Mouse (Mus musculus) c-Kit-positive CD71-negative TER-119-negative erythroid progenitor cells, embryonic 14.5 days (primary cell): ENCODE measurements at regions not wholly inside any gene's neighbourhood (a gene's known extent, or its start where the extent isn't known, plus 50 kb on each side); places are given as distances from the start of the nearest gene placed in this dataset.

Source experiments
- DNase-seq: peaks from one replicate; pipeline ENCODE4 v3.0.0-alpha.2; 2013; ENCODE audit warnings: low read depth

DNA sequence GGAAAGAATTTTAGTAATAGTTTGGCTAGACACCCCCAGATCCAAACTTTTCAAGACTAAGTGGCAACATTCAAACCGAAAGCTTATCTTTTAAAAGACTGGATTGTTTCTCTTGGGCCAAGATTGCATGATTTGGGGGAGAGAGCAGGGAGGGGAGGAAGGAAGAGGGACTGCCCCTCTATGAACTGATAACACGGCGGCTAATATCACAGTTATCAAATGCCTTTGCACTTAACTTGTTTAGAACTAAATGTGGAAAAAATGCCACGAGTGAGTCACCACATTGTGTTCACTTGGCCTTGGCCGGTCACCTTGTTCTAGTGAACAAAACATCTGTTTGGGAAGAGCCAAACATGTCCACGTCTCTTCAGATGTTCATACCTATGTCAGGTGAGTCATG, 92.3 kb downstream of the Tes start:
- no peak for DNase-seq

DNA sequence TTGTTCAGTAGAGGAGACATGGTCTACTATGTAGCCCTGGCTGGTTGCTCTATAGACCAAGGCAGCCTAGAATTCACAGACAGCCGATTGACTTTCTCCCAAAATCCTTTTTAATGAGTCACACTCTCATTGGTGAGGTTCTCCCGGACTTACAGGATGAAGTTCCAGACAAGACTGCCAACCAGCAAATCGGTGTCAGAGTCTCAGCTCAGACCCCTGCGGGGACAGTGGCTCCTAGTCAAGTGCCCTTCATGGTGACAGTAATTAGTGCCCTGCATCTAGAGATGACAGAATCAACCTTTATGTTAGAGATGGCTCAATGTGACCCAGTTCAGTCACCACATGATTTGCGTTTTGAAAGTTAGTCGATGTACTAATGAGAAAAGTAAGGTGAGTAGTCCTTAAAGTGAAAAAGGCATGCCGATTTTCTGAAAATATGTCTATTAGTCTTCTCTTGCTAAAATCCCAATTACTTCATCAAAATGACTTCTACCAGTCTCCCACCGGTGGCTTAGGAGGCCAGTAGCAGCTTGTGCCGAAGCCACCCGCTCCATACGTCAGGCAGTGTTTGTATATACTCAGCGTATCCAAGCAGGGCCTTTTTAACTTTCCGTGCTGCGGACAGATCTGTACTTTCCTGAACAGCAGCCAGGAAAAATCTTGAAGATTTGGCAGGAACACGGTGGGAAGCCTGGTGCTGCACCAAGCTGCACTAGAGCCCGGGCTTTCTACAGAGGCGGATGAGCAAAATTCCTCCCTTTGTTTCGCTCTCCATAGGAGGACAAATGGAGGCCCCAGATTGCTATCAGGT, 105.2 kb downstream of the Tes start:
- DNase-seq = no peak

DNA sequence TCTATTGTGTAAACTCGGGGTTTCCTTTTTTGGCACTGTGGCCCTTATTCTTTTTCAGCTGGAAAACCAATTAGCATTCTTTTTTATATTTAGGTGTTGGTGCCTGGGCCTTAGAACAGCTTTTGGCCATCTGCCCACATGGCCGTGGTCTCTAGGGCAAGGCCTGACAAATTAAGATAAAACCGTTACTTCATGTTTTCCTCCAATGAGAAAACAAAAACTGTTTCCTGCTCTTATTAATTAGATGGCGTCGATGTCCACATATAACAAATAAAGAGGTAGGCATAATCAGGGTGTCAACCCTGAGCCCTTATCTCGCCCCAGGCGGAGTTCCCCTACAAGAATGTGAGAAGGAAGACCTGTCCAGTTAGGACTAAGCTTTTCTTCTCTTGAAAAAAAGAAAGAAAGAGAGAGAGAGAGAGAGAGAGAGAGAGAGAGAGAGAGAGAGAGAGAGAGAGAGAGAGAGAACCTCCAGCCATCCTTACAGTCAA, 105.9 kb downstream of the Tes start:
- DNase-seq = no peak

DNA sequence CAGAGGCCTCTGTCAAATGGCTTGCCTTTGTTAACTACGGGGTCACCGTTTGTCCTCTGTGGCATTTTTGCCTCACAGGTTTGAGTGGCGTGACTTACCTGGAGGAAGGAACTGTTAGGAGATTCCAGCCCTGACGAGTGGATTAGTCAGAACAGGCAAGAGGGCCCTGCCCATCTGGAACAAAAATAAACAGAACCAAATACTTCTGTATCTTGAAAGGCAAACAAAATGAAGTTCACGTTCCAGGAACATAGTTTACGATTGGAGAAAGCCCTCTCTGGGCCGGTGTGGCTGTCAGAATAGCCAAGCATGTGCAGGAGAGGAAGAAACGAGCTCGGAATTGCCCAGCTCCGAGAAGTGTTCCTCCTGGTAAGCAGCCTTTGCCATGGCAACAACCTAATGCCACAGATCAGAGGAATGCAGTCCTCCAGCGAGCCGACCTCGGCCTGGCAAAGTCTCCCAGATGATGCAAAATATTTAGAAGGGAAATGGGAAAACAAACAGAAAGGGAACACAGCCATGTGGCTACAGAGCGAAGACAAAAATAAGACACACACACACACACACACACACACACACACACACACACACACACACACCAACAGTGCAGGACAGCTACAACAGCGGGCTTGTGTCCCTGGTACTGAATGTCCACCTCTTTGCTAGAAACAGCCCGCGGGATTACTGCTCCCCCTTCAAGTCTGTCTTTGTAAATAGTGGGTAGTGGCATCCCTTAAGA, 106.5 kb downstream of the Tes start:
- no peak for DNase-seq

DNA sequence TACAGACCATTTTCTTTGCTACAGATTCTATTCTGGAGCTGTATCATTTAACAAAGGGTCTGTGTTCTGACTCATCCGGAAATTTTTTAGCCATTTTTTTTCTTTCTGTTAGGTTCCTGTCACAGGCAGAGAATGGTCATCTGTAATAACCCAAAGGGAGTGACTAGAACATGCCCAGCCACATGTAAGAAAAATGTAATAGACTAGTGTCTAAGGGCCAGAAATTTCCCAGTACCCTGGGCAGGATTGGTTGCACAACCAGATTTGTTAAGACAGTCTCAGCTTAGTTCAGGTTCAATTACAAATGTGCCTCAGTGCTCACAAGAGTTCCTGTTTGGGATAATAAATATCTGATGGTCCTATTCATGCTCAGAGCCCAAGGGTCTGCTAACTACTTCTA, 107.1 kb downstream of the Tes start:
- no peak for DNase-seq

DNA sequence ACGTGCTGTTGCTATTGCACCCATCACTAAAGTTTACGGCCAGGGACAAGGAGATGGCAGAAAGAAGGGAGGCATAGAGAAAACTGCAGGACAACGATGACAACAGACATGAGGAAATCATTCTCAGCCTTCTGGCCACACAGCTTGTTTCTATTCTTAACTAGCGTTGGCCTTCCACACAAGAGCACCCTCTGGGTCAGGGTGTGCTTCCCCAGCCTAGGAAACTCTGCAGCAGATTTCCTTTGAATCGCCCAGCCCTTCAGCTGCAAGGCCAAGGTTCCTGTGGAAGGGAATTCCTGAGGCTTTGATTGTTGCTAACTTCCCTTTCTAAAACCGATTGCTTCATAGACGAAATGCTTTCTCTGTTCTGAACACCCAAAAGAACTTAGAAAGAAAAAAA, 103.8 kb upstream of the Cav2 start:
- DNase-seq = no peak

DNA sequence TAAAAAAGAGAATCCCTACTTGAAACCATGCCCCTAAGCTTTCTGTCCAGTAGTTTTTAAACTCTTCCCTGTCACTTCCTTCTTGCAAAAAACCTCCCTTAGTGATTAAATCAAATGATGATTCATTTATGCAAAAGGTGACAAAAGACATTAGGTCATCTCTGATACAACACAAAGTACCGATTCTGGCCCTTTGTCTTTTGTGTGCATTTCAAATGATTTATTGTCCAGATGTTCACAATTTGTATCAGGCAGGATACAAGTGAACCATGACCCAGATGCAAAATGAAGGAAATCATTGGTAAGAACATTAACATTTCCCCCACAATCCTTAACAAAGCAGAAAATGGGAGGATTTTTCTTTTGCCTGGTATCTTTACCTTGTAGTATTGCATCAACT, 101.5 kb upstream of the Cav2 start:
- no peak for DNase-seq

DNA sequence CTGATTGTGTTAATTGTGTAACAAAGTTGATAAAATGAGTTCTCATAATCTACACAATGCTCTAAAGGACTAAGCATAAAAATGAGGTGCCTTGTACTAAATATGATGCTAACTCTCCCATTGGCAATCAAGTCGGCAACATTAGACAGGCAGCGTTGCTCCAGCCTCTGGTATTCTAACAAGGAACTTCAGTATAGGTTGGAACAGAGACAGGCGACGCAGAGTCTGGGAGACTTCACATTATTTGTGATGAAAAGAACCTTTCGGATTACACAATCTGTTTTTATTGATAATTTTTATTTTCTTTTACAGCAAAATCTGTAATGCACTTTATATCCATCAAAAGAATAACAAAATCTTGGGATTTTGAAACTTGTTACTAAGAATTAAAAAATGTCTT, 94.4 kb upstream of the Cav2 start:
- DNase-seq = no peak

DNA sequence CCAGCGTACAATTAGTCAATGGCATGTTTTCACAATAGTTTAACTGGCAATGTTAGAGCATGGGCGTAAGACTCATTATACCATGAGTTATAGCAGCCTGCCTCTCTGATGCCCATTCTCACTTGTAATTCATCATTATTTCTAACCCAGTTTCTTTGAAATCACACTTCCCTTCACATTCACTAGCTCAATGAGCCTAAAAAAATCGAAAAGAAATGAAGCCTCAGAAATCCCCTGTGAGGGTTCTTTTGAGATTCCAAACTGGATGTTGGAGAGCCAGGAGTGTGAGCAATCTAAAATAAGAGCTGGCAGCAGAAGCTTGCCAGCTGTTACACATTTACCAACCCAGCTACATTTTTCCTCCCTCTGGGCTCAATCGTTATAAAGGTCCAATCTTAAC, 93.9 kb upstream of the Cav2 start:
- no peak for DNase-seq

DNA sequence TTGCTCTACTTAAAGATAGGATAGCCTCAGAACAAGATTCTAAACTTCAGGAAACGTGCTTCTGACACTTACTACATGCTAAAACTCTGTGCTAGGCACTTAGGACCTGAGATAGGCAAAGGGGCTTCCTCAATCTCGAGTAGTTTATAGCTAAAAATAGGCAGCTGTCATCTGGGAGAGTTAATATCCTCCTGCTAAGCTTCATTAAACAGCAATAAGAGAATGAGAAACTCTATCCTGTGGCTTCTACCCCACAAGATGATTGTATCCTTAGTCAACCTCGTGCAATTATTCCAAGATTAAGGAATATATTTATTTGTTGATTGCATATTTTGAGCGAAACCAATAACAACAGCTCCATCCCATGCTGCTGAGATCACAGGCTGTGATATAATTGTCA, 85.4 kb upstream of the Cav2 start:
- DNase-seq = no peak

DNA sequence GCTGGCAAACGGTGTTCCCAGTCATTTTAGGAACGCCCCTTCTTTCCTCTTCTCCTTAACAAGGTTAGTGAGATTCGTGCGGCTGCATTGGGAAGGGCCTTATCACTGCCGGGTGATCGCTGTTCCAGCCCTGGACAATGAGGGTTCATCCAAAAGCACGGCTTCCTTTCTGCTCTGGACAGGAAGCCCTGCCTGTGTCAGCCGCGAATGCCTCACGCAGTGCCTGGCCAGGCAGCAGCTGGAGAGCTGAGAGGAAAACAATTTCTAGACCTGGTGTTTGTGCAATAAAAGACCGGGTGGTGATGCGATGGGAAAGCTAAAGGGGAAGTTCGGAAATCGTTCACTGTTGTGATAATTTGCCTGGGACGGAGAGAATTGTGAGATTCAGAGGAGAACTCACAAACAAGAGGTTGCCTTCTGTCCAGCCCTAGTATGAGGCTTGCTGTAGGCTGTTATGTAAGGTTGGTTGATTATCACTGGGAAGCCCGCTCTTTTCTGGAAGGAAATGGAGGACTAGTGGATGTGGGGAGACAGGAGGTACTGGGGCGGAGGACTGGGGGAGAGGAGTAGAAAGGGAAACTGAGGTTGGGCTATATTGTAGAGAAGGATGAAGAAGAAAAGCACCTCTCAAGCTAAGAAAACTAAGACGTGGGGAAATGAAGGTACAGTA, 83.1 kb upstream of the Cav2 start:
- DNase-seq = peak; percentile 10

DNA sequence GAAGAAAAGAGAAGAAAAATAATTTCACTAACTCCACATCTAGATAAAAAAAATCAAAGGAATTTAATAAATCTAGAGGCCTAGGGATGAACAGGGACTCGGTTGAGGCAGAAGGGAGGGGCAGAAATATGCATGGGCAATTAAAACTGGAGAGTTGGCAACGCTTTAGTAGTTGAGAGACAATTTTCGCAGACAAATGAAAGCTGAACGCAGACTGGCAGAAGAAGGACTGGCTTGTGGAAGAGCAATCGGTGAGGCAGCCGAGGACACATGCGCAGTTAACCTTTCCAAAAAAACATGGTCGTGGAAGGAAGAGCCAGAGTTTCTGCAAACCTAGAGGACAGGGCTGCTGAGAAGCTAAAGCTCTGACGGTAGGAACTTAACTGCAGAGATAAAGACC, 82.1 kb upstream of the Cav2 start:
- DNase-seq = no peak

DNA sequence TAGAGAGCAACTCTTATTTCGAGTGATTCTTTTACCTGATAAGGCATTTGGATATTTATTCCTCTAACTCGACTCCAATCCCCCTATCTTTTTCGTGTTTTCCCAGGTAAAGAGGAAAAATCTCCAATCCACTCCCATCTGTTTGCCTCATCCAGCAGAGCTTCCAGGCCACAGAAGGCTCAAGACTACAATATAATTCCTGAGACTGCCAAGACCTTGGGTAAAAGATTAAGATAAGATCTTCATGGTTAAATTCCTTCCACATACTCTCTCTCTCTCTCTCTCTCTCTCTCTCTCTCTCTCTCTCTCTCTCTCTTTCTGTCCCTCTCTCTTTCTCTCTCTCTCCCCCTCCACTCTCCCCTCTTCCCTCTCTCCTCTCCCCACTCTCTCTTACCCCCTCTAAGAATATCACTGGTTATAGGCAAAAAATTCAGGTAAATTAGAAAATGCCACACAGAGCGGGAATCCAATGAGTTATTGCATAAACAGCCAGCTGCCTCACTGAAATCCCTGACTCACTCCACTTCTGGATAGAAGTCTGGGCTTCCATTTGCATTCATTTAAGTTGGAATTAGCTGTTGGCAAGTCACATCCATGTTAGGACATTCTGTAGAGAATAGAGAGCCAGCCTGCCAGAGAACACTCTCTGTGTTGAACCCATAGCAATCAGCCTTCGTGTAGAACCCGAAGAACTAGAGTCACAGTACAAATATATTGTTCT, 78.9 kb upstream of the Cav2 start:
- no peak for DNase-seq

DNA sequence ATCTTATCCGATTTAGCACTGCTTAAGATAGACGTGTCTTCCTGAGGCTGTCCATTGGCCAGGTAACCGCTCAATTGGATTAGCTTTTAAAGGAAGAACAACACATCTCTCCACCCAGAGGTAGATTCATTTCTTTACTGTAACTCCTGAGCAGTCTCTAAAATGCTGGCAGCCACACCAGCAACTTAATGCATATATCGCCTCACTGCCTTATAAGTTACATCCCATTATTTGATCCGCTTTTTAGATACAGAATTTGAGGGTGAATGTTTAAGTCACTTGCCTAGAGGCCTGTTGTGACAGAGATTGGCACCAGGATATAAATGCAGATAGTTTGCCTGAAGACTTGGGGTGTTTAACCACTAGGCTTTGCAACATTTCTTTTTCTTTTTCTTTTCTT, 77.7 kb upstream of the Cav2 start:
- DNase-seq = no peak

DNA sequence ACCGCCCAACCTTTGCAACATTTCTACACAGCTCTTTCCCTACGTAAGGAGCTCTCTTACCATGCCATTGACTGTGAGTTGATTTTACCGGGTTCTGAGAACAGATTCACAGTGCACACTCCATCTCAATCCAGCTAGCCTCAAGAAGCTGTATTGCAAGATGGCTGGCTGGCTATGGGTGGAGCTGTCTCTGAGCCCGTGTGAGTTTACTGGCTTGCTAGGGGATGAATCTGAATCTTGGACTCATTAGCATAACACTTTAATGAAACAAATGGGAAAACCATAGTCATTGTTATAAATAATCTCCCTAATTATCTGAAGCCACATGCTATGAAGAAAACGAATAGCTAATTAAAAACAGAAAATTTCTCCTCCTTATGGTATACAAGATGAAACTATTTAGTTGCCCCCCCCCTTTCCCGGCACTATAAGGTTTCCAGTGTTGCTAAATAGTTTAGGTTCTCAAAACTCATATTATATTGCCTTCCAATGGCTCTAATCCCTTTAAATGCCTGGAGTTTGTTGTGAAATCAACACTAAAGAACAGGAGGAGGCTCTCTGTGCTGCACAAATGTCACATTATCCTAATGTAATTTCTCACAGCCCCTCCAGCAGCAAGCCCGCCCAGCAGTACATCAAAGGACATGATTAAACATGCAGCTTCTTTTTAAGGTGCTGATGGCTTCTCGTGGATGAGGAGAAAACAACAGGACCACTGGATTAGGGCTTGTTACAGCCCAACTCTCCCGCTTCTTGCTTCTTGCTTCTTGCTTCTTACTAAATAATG, 76.9 kb upstream of the Cav2 start:
- DNase-seq = no peak

DNA sequence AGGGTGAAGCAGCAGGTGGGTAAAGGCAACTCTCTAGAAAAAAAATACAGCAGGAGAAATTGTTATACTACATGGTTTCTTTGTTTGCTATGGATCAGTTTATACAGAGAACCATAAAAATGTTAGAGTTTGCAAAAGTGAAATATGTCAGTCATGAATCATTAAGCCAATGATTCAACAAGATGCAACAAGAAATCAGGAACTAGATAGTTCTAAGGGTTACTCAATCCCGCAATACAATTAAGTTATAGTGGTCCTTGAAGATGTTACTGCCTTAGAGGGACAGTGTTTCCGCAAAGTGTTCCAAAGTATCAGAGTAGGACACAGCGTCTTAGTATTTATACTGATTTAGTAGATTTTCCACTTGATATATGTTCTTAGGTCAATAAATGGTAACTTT, 74.1 kb upstream of the Cav2 start:
- DNase-seq = no peak

DNA sequence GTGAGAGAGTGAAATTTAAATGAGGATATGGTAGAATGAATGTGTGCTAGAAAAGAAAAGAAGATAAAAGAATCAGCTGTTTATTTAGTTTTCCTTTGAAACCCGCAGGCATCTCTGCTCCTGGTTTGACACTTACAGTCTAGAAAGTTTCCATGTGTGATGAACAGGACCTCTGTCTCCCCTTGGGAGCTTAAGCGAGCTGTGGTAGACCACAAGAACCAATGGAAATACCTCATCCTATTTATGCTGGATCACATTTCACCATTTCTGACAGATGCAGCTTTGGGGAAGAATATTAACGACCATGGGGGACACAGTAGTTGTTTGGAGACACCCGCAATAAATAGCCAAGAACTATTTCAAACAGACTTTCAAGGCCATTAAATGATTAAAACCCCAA, 71.2 kb upstream of the Cav2 start:
- DNase-seq = no peak

DNA sequence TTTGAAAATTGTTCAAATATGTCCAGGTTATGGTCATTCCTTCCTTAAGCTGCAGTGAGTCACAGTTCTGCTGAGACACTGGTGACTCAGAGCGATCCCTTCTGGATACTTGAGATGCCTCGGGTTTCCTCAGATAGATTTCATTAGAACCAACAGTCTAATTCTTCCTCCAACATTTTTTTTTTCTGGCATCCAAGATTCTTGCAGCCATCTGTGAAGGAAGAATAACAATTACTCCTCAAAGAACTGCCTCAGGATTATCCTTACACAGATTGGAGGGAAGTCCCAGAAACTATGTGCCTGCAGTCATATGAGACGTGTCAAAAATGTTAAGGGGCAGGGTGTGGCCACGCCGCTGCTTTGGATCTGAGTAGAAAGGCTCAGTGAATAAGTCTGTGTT, 69.6 kb upstream of the Cav2 start:
- DNase-seq = no peak

DNA sequence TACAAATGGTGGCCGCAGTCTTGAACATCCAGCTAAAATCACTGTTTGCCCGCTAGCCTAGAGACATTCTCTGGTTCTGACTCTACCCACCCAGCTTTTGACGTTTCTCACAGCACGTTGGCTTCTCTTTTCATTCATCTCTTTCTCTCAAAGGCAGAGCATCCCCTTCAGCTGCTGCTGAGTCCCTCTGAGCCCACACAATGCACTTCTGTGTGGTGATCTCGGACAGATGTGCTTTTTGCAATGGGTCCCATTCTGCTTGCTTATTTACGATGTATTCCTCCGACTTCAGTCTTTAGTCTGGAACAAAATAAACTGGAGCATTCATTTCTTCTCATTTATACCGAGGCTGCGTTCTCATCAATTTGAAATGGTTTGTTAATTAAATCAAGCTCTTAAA, 66.2 kb upstream of the Cav2 start:
- no peak for DNase-seq

DNA sequence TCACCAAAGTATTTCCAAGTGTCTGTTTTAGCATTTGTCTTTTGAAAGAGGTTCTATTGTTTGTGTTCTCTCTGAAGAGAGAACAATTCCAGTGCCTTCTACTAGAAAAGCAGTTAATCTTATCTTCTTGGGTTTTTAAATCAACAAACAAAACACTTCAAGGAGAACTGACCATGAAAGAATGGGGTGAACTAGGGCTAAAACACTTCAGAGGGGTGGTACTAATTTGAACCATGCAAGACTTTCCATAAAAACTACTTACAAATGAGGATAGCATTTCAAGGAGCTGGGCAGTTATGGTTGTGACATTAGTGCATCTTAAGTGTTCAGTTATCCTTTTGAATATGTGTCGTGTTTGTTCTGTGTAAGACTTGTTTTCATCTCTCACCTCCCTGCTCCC, 64.5 kb upstream of the Cav2 start:
- DNase-seq = no peak

DNA sequence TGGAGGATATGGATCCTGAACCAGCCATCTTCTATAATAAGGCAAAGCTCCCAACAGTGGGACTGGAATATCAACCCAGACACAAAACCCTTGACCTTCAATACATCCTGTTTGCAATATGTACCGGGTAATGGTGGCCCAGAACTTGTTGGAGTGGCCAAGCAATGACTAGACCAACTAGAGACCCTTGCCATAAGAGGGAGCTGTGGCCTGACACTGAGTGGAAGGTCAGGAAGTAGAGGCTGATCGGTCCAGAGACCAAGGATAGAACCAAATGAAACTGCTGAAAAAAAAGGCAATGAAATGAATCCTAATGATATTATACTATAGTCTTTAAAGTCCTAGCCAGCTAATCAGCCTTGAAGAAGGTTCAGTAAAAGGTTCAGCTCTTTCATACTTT, 57.2 kb upstream of the Cav2 start:
- DNase-seq = no peak

DNA sequence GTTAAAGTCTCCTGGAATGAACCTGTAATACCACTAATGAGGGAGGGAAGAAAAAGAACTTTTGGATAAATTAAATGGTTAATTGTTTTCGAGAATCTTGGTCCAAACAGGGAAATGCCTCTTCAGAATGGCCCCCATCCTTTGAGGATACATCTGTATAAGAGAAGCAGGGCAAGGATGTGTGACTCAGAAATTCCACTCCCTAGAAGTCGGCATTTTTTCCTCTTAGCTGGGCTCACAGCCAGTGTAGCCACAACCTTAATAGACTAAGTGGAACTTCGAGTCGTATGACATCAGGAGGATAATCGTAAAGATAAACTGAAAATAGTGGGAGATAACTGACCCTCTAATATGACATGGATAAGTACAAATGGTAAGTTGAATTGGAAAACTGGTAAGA, 56.1 kb upstream of the Cav2 start:
- DNase-seq = no peak
